27 mouse cellular contexts compared by ENCODE assay signal in the genomic region with DNA sequence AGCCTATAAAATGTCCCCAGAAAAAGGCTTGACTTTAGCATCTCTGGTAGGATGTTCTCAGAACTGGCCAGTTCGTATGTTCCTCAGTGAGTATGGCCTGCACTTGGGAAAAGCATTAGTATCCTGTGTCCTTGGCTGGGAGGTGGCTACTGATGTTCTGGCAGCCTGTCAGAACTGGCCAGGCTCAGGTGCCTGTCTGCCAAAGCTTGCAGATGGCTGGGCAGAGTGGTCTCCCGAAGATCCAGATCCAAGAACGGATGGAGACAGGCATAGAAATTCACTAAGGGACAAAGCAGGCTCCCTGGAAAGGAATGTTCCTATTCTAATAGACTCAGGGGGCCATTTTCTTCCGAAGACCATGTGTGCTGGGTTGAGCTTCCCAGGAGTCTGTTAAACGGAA.
DNase-seq lines count a peak whose midpoint lies in the region; ATAC-seq and TF ChIP-seq lines count a peak whose summit lies in the region.
"Had no signal": no experiment of that assay in that cellular context is flagged by ENCODE, and none has a peak within 500 bp of the region (broad histone marks: within the 10 kb centered on the region; RNA-seq: fewer than 3 reads in every experiment).

No protein-coding gene starts in this region.

- H3K9me3 ChIP-seq in hindbrain, postnatal 0 days (ENCODE audit: low read length): no peaks in the 10 kb centered on the region
- no peaks in the 10 kb centered on the region for H3K9me3 ChIP-seq in hindbrain, embryonic 12.5 days (replicated peaks)
- H3K9me3 ChIP-seq: hindbrain, embryonic 15.5 days; liver, embryonic 13.5 days; midbrain, embryonic 12.5 days had no signal

- H3K4me1 ChIP-seq in hindbrain, postnatal 0 days (ENCODE audit: insufficient read depth, low read length): no peaks in the 10 kb centered on the region
- H3K4me1 ChIP-seq in hindbrain, embryonic 12.5 days: no peaks in the 10 kb centered on the region
- H3K4me1 ChIP-seq: hindbrain, embryonic 15.5 days; liver, embryonic 13.5 days; midbrain, embryonic 12.5 days had no signal

- no peak overlapping the region for H3K4me3 ChIP-seq in hindbrain, postnatal 0 days (ENCODE audit: low read length)
- no peak overlapping the region for H3K4me3 ChIP-seq in hindbrain, embryonic 12.5 days
- H3K4me3 ChIP-seq: erythroblast, embryonic 14.5 days; hindbrain, embryonic 15.5 days; layer of hippocampus, adult 2 months; left cerebral cortex, adult 2 months; liver, embryonic 13.5 days; midbrain, embryonic 12.5 days had no signal

- ATAC-seq in hindbrain, postnatal 0 days: no peak
- no peak for ATAC-seq in hindbrain, embryonic 12.5 days (ENCODE audit: low FRiP score)
- ATAC-seq: forebrain, embryonic 16.5 days; lung, postnatal 0 days had no signal

- no peak overlapping the region for H3K9ac ChIP-seq in hindbrain, postnatal 0 days (replicated peaks; ENCODE audit: low read length)
- no peak overlapping the region for H3K9ac ChIP-seq in hindbrain, embryonic 12.5 days
- H3K9ac ChIP-seq: hindbrain, embryonic 15.5 days; liver, embryonic 13.5 days; midbrain, embryonic 12.5 days had no signal

- TF ChIP-seq CTCF in hindbrain, postnatal 0 days (IDR thresholded peaks at IDR 0.05; ENCODE audit: low read depth): no peak

- no peak overlapping the region for H3K4me2 ChIP-seq in hindbrain, postnatal 0 days (ENCODE audit: low read depth, low read length)
- no peak overlapping the region for H3K4me2 ChIP-seq in hindbrain, embryonic 12.5 days (replicated peaks)
- H3K4me2 ChIP-seq: hindbrain, embryonic 15.5 days; liver, embryonic 13.5 days; midbrain, embryonic 12.5 days had no signal

- H3K27ac ChIP-seq in hindbrain, postnatal 0 days: no peak overlapping the region
- no peak overlapping the region for H3K27ac ChIP-seq in hindbrain, embryonic 12.5 days
- H3K27ac ChIP-seq: hindbrain, embryonic 15.5 days; layer of hippocampus, adult 2 months; left cerebral cortex, adult 2 months; liver, embryonic 13.5 days; midbrain, embryonic 12.5 days; stomach, postnatal 0 days had no signal

- WGBS in hindbrain, postnatal 0 days: 52% methylated on average over 5 of the region's 5 CpGs
- 81% methylated on average over 5 of the region's 5 CpGs for WGBS in hindbrain, embryonic 12.5 days

- DNase-seq in gastrocnemius, adult 18-20 months (ENCODE audit: low spot score): peak; percentile 15
- no peak for DNase-seq in gastrocnemius, postnatal 4 days (ENCODE audit: low spot score in 2 of 2)
- peak; percentile 44 for DNase-seq in hindbrain, postnatal 0 days (ENCODE audit: low spot score)
- peak; percentile 17 for DNase-seq in gastrocnemius, postnatal 10 days
- DNase-seq in heart, postnatal 4 days: peak; percentile 19
- DNase-seq in embryo, embryonic 11 days: no peak
- DNase-seq: B cell, adult 2 months; cerebellum, adult 18-20 months; kidney, adult 2 months; kidney, postnatal 36 days; liver, embryonic 13.5 days; lung, adult 18-20 months; lung, postnatal 4 days; retina, postnatal 1 day; right cerebral cortex, postnatal 25 days; thymus, adult 18-20 months; thymus, postnatal 25 days had no signal

- no peaks in the 10 kb centered on the region for H3K36me3 ChIP-seq in hindbrain, postnatal 0 days (ENCODE audit: insufficient read depth, low read length)
- no peaks in the 10 kb centered on the region for H3K36me3 ChIP-seq in hindbrain, embryonic 12.5 days
- H3K36me3 ChIP-seq: hindbrain, embryonic 15.5 days; liver, embryonic 13.5 days; midbrain, embryonic 12.5 days had no signal

- H3K27me3 ChIP-seq in hindbrain, postnatal 0 days (ENCODE audit: insufficient read depth, low read length): no peaks in the 10 kb centered on the region
- no peaks in the 10 kb centered on the region for H3K27me3 ChIP-seq in hindbrain, embryonic 12.5 days
- H3K27me3 ChIP-seq: hindbrain, embryonic 15.5 days; liver, embryonic 13.5 days; megakaryocyte, embryonic 14.5 days; midbrain, embryonic 12.5 days had no signal

Comparison
In these comparisons a context has a peak if more than half of its experiments do, and no peak if none do; other contexts are left out.
1. DNase-seq: peak in gastrocnemius, adult 18-20 months (single experiment), hindbrain, postnatal 0 days (single experiment), gastrocnemius, postnatal 10 days (single experiment) and heart, postnatal 4 days (single experiment); none in gastrocnemius, postnatal 4 days (0 of 2) and embryo, embryonic 11 days (single experiment).